Mouse (Mus musculus): ENCODE data around the gene Klhl41.

DNA sequence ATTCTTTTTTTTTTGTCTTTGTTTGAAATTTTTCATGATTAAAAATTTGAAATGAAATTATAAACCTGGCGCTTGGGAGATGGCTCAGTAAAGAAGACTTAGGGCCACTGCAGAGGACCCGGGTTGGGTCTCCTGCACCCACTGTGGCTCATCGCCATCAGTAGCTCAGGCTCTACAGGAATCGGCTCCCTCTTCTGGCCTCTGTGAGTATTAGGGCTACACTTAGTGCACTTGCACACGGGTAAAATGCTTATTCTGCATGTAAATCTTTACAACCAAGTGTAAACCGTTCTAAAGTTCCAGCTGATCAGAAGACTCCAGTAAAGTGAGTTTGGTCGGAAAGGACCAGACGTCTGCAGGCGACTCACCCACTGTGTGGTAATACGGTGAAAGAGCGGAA, 23.6 kb downstream of the Klhl41 start:
- TF ChIP-seq CTCF (IDR thresholded peaks at IDR 0.05) = no peak; the same call in 1 of the 2 replicates
- no peak for TF ChIP-seq EP300 (IDR thresholded peaks at IDR 0.05)

Data from lung, postnatal 0 days (tissue).